Mouse (Mus musculus): Measurements from ENCODE around the gene Relt. TPM values are rescaled to one million over a fixed set of nuclear protein-coding genes. Genes with fewer than 3 reads are reported as not detected.
A peak's percentile ranks its signal among the peaks of the same experiment; 100 is the strongest.

Relt gene
- total RNA-seq, 2 experiments from 2014 or later, result 9.0 to 13.1 TPM

DNA sequence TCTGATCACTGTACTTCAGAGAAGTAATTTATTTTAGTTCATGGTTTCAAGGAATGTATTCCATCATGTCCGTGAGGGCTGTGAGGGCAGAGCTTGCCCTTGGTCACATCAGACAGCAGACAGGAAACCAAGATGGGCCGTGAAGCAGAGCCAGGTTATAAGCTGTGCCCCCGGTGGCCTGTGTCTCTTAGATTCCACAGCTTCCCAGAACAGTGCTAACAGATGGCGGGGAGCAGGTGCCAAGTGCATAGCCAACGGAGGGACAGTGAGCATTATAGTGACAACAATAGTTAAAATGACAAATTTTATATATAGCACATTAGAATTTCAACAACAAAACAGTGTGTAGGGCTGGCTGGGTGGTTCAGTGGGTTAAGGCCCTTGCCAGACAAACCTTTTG lies 51.3 kb downstream of the Relt start:
- no peak for ATAC-seq (replicated peaks; ENCODE audit: poor library complexity)

DNA sequence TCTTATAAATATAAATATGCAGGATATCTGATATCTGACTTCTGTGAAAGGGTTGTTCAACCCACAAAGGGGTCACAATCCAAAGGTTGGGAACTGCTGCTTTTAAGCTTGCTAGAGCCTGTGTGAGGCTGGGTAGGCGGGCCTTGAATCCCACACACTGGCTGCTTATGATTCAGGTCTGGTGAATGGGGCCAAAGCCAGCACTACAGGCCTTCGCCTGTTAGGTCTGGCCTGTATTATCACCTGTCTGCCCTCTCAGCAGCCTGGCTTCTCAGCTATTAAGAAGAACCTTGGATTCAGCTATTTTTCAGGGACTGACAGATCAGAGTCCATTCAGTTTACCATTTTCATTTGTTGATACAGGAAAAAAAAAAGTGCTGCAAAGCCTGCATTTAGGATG lies 57.9 kb downstream of the Relt start:
- no peak for ATAC-seq (replicated peaks; ENCODE audit: poor library complexity)

DNA sequence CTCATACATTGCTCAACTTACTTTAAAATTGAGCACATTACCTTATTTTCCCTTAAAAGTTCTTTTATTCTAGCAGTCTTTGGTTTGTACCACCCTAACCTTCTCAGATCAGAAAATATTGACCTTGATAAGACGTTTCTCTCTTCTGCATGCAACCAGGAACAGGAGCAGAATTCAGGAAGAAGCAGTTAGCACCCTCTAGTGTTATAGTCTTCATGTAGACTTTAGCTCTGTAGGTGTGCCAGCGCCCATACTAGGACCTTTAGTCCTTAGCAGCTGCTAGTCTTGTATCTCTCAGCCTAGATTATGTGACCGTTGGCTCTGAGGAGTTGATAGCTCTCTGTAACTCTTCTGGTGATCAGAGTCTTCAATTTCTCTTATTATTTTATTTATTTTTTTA lies 64.4 kb downstream of the Relt start:
- ATAC-seq (replicated peaks; ENCODE audit: poor library complexity), result peak; percentile 87

Other genes starting within 250 kb of the Relt start
- not detected in 2 replicates for gene Plekhb1, start 201.0 kb downstream of the Relt start, total RNA-seq (2015)
- not detected in 2 replicates for gene Plekhb1, start 201.0 kb downstream of the Relt start, total RNA-seq (2017)
- gene Fam168a, start 156.8 kb downstream of the Relt start, total RNA-seq (2015), result 18.9 and 24.2 TPM in 2 replicates
- 6.3 and 7.9 TPM in 2 replicates for gene Fam168a, start 156.8 kb downstream of the Relt start, total RNA-seq (2017)
- gene Arhgef17, start 68.7 kb upstream of the Relt start, total RNA-seq (2015), result 0.12 and 0.44 TPM in 2 replicates
- gene Arhgef17, start 68.7 kb upstream of the Relt start, total RNA-seq (2017), result 0.08 TPM in 1 of 2 replicates, not detected in the other
- 0.42 and 0.49 TPM in 2 replicates for gene P2ry6, start 111.2 kb upstream of the Relt start, total RNA-seq (2015)
- 0.04 TPM in 1 of 2 replicates, not detected in the other for gene P2ry6, start 111.2 kb upstream of the Relt start, total RNA-seq (2017)
- 5.5 and 5.7 TPM in 2 replicates for gene P2ry2, start 149.4 kb upstream of the Relt start, total RNA-seq (2015)
- 6.8 and 6.9 TPM in 2 replicates for gene P2ry2, start 149.4 kb upstream of the Relt start, total RNA-seq (2017)
- 48.3 and 62.8 TPM in 2 replicates for gene Fchsd2, start 229.4 kb upstream of the Relt start, total RNA-seq (2015)
- gene Fchsd2, start 229.4 kb upstream of the Relt start, total RNA-seq (2017), result 27.1 and 50.4 TPM in 2 replicates

Data from megakaryocyte progenitor cell, adult 5-6 weeks (primary cell).